Mouse (Mus musculus) embryonic facial prominence, embryonic 15.5 days (tissue): ENCODE results near the gene Myh14. TPM values are rescaled to one million over a fixed set of nuclear protein-coding genes. Genes with fewer than 3 reads are reported as not detected.

Source experiments
- polyA plus RNA-seq: library from polyadenylated mRNA; unstranded; fragments of >200 nt; fragmentation: Nextera tagmentation; extraction: Ambion mirVana; gene quantifications from 2 replicates; pipeline ENCODE4 v1.2.1, GENCODE M21; 2015

The Myh14 gene
- polyA plus RNA-seq, 1 experiment from 2014 or later, result 23.0 TPM

Other genes starting within 250 kb of the Myh14 start
- 1.3 TPM in 2 replicates for gene Lrrc4b, start 241.8 kb downstream of the Myh14 start, polyA plus RNA-seq
- 0.20 and 0.81 TPM in 2 replicates for gene Aspdh, start 205.5 kb downstream of the Myh14 start, polyA plus RNA-seq
- gene Josd2, start 202.9 kb downstream of the Myh14 start, polyA plus RNA-seq, result 121 and 124 TPM in 2 replicates
- 140 and 149 TPM in 2 replicates for gene Emc10, start 174.3 kb downstream of the Myh14 start, polyA plus RNA-seq
- gene Fam71e1, start 174.3 kb downstream of the Myh14 start, polyA plus RNA-seq, result 12.0 and 14.7 TPM in 2 replicates
- gene Mybpc2, start 146.2 kb downstream of the Myh14 start, polyA plus RNA-seq, result 0.18 and 0.81 TPM in 2 replicates
- gene Spib, start 138.8 kb downstream of the Myh14 start, polyA plus RNA-seq, result 1.2 and 1.4 TPM in 2 replicates
- gene Pold1, start 122.0 kb downstream of the Myh14 start, polyA plus RNA-seq, result 77.9 and 86.2 TPM in 2 replicates
- 76.9 and 83.4 TPM in 2 replicates for gene Nr1h2, start 116.9 kb downstream of the Myh14 start, polyA plus RNA-seq
- 2.8 and 2.9 TPM in 2 replicates for gene Napsa, start 98.5 kb downstream of the Myh14 start, polyA plus RNA-seq
- 0.46 and 0.84 TPM in 2 replicates for gene Kcnc3, start 80.2 kb downstream of the Myh14 start, polyA plus RNA-seq
- gene Izumo2, start 37.9 kb upstream of the Myh14 start, polyA plus RNA-seq, result not detected in 2 replicates
- 32.9 and 35.2 TPM in 2 replicates for gene Vrk3, start 77.6 kb upstream of the Myh14 start, polyA plus RNA-seq
- 1.4 and 1.8 TPM in 2 replicates for gene Zfp473, start 80.2 kb upstream of the Myh14 start, polyA plus RNA-seq
- gene Nup62, start 145.2 kb upstream of the Myh14 start, polyA plus RNA-seq, result 83.9 and 84.0 TPM in 2 replicates
- 0.88 and 1.6 TPM in 2 replicates for gene Il4i1, start 145.5 kb upstream of the Myh14 start, polyA plus RNA-seq
- 12.4 and 14.7 TPM in 2 replicates for gene Atf5, start 145.8 kb upstream of the Myh14 start, polyA plus RNA-seq
- 124 and 127 TPM in 2 replicates for gene Akt1s1, start 178.1 kb upstream of the Myh14 start, polyA plus RNA-seq
- 86.6 and 89.3 TPM in 2 replicates for gene Tbc1d17, start 178.2 kb upstream of the Myh14 start, polyA plus RNA-seq
- gene Pnkp, start 186.3 kb upstream of the Myh14 start, polyA plus RNA-seq, result 30.4 and 37.3 TPM in 2 replicates
- gene Ptov1, start 198.9 kb upstream of the Myh14 start, polyA plus RNA-seq, result 428 and 442 TPM in 2 replicates
- gene Med25, start 221.9 kb upstream of the Myh14 start, polyA plus RNA-seq, result 110 and 122 TPM in 2 replicates
- 29.4 and 30.1 TPM in 2 replicates for gene Fuz, start 225.2 kb upstream of the Myh14 start, polyA plus RNA-seq